Mouse (Mus musculus) neural tube, embryonic 13.5 days (tissue): ENCODE results near the gene Prkaa2. TPM values are rescaled to one million over a fixed set of nuclear protein-coding genes. Genes with fewer than 3 reads are reported as not detected.
A peak's percentile ranks its signal among the peaks of the same experiment; 100 is the strongest.

Experiments used
- ATAC-seq: fragments of 200-750 bp; cut with Nextera tagmentation; 2 replicates; pipeline ENCODE4 v1.8.0; 2017; ENCODE audit warnings: low read depth, mild to moderate bottlenecking, moderate TSS enrichment, moderate library complexity
- H3K27ac ChIP-seq: fragments of 300-500 bp; sonication (generic); replicated peaks from 2 replicates; pipeline ENCODE4 v1.5.1; 2015; ENCODE audit warnings: moderate library complexity, mild to moderate bottlenecking, inconsistent platforms
- H3K27me3 ChIP-seq: fragments of 300-500 bp; sonication (generic); 2 replicates; pipeline ENCODE4 v1.6.1; 2015; ENCODE audit warnings: mild to moderate bottlenecking, inconsistent platforms
- H3K36me3 ChIP-seq: fragments of 300-500 bp; sonication (generic); 2 replicates; pipeline ENCODE4 v1.6.1; 2015; ENCODE audit warnings: mild to moderate bottlenecking, inconsistent platforms
- H3K4me1 ChIP-seq: fragments of 300-500 bp; sonication (generic); replicated peaks from 2 replicates; pipeline ENCODE4 v1.6.1; 2015; ENCODE audit warnings: inconsistent platforms
- H3K4me2 ChIP-seq: fragments of 300-500 bp; sonication (generic); 2 replicates; pipeline ENCODE4 v1.6.1; 2015; ENCODE audit warnings: inconsistent platforms, mild to moderate bottlenecking, moderate library complexity
- H3K4me3 ChIP-seq: fragments of 300-500 bp; sonication (generic); 2 replicates; pipeline ENCODE4 v1.5.1; 2015; ENCODE audit warnings: mild to moderate bottlenecking, inconsistent platforms
- H3K9ac ChIP-seq: fragments of 300-500 bp; sonication (generic); 2 replicates; pipeline ENCODE4 v1.6.1; 2015; ENCODE audit warnings: moderate library complexity, mild to moderate bottlenecking, inconsistent platforms
- H3K9me3 ChIP-seq: fragments of 300-500 bp; sonication (generic); 2 replicates; pipeline ENCODE4 v1.6.1; 2016; ENCODE audit warnings: inconsistent platforms
- WGBS: fragments of 180-500 bp; shearing (Covaris S2); methylation state at CpG from one replicate; pipeline ENCODE4 v1.1.7; 2015; 5-methylcytosine and 5-hydroxymethylcytosine counted together
- polyA plus RNA-seq: library from polyadenylated mRNA; unstranded; fragments of >200 nt; fragmentation: Nextera tagmentation; extraction: Ambion mirVana; gene quantifications from 2 replicates; pipeline ENCODE4 v1.2.1, GENCODE M21; 2015

Gene Prkaa2
- 9.2 and 9.4 TPM in 2 replicates for polyA plus RNA-seq

DNA sequence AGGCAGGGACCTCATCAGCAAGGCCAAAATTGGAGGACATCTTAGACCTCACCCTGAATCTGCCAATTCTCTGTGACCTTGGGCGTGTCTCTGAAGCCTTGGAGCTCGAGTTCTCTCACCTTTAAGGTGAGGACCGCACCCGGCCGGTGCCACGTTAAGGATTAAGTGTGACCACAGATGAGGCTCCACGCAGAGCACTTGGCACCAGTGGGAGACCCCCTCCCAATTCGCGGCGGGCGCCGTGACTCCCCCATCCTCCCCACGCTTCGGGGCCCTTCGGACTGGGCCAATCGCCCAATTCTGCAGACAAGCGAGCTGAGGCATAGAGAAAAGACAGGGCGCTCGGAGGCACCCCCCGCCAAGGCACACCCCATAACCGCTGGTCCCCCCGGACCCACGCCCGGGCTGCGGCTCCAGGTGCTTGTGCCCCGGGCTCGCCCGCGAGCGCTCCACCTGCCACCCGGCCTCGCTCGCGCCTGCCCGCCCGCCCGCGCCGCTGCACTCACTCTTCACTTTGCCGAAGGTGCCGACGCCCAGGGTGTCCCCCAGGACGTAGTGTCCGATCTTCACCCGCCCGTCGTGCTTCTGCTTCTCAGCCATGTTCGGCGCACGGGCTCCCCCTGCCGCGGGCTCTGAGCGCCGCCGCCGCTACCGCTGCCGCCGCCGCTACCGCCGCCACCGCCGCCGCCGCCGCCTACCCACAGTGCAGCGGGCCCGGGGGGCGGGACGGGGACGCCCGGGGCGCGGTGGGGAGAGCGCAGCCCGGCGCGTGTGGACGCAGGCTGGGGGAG is at the start of gene Prkaa2:
Prkaa2 (minus strand) TSS at position 692 of the 791 bp plus-strand sequence.
- Histone ChIP-seq H3K4me1 (peaks cover 30% of the 10 kb centered on the region), H3K4me3 (peak within 1 kb of the TSS; percentile 78), H3K9ac (peak within 1 kb of the TSS; percentile 88), H3K27ac (peak within 1 kb of the TSS; percentile 90), H3K4me2 (peak within 1 kb of the TSS; percentile 83), H3K9me3 (no peaks in the 10 kb centered on the region), H3K36me3 (no peaks in the 10 kb centered on the region), H3K27me3 (no peaks in the 10 kb centered on the region)
- WGBS: under 1% methylated on average over 80 of the region's 80 CpGs
- peak; percentile 92 for ATAC-seq

DNA sequence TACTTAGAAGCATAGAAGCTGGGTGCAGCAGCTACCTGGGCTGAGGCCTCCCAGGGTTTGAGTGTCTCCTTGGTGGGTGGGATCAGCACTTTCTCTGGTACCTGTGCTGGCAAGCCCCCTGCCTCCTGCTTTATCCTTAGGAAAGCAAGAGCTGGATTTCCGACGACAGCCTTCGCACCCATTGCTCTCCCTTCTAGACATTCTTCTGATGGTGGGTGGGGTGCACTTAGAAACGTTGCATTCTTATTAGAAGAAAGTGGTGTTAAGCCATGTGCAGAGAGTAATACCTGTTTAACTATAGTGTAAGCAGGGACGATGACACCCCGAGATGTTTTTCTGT is 49.8 kb upstream of the Prkaa2 start:
- 28% methylated on average over 6 of the region's 6 CpGs for WGBS
- ATAC-seq: no peak
- Histone ChIP-seq H3K4me1 (peaks cover 59% of the 10 kb centered on the region), H3K27ac (no peak overlapping the region), H3K9me3 (no peaks in the 10 kb centered on the region), H3K4me3 (peak overlapping the region; percentile 87), H3K27me3 (peaks cover 3% of the 10 kb centered on the region; the same call in 1 of the 2 replicates), H3K9ac (peak overlapping the region; percentile 95), H3K36me3 (no peaks in the 10 kb centered on the region), H3K4me2 (peak overlapping the region; percentile 79)

DNA sequence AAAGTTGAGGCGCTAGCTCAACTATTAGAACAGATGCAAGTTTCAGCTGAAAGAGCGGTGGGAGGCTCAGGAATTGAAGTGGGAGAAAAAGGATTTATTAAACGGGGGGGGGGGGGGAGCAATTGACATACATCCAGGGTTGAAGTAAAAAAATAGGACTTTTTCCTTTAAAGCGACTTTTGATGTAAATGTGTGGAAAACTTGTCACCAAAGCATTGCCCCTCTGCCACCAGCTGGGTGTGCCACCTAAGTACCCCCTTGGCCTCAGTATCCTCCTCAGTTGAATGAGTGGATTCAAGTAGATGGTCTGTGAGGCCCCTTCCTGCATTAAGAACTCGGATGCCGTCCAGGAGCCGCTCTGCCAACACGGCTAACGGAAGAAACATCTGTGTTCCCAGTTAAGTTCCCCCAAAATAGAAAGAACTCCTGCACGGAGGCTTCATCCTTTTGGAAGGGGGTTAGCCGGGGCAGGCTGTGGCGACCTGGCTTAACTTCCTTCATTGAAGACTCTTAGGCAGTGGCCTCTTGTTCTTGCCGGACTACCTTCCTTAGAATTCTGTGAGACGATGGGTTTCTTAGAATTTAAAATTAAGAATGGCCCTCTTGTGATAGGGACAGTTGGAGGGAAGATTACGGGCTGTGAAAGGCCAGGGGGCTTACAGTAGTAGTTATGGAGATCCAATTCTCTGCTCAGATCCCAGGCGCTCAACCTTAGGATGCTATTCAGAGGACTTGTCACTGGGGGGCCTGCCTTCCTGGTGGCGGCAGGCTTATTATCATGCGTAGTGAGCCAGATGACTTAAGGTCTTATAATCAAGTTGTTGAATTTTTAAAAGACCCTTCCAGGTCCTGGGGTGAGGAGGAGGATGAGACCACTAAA is 49.2 kb upstream of the Prkaa2 start:
- H3K27ac ChIP-seq: peak overlapping the region; percentile 93
- H3K36me3 ChIP-seq: no peaks in the 10 kb centered on the region
- H3K9ac ChIP-seq: peak overlapping the region; percentile 95
- H3K27me3 ChIP-seq: peaks cover 3% of the 10 kb centered on the region; the same call in 1 of the 2 replicates
- H3K4me3 ChIP-seq: peak overlapping the region; percentile 87
- 2% methylated on average over 18 of the region's 18 CpGs for WGBS
- no peak for ATAC-seq
- H3K9me3 ChIP-seq: no peaks in the 10 kb centered on the region
- H3K4me1 ChIP-seq: peaks cover 57% of the 10 kb centered on the region
- H3K4me2 ChIP-seq: peak overlapping the region; percentile 79

- Histone ChIP-seq H3K4me2 (peak overlapping the region; percentile 79), H3K4me3 (peak overlapping the region; percentile 87), H3K36me3 (no peaks in the 10 kb centered on the region), H3K4me1 (peaks cover 50% of the 10 kb centered on the region), H3K9ac (peak overlapping the region; percentile 95), H3K27ac (peak overlapping the region; percentile 93), H3K27me3 (peaks cover 3% of the 10 kb centered on the region; the same call in 1 of the 2 replicates), H3K9me3 (no peaks in the 10 kb centered on the region)
- ATAC-seq: peak; percentile 78
- WGBS: under 1% methylated on average over 26 of the region's 26 CpGs
Measured at GRCm38 (mm10) chr4:105158169-105158555, 48.5 kb upstream of the Prkaa2 start.

DNA sequence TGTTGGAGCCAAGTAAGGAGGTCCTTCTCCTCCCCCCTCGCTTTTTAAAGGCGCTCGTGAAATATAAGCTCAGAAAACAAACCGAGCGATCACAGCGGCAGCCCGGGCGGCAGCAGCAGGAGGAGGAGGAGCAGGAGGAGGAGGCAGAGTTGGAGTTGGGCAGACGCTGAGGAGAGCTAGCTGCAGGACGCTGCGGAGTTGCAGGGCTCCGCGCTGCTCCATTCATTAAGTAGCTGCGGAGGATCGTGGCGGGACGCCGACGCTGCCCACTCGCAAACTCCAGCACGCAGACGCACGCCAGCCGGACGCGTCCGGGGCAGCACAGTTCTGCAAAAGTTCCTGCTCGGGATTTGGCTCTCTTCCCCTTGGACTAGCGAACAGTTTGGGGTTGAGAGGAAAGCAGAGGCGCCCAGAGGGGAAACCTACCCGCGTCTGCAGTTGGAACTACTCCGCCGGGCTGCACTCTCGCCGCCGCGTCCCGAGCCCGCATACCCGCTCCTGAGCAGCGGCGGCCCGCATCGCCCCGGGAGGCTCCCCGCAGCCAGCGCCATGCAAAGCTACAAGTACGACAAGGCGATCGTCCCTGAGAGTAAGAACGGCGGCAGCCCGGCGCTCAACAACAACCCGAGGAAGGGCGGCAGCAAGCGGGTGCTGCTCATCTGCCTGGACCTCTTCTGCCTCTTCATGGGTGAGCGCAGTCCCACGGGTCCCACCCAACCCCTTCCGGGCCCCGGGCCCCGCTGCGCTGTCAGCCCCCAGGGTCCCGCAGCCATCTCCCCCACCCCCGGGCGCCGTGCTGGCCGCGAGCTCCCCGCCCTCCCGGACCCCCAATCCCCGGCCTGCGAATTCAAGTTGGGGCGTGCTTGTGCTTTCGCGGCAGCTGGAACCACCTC is 47.8 kb upstream of the Prkaa2 start, which contains the start of gene Plpp3:
Plpp3 (plus strand) TSS at position 72 of the 893 bp plus-strand sequence.
- Histone ChIP-seq H3K4me3 (peak within 1 kb of the TSS; percentile 87), H3K27me3 (peaks cover 3% of the 10 kb centered on the region; the same call in 1 of the 2 replicates), H3K4me1 (peaks cover 44% of the 10 kb centered on the region), H3K9ac (peak within 1 kb of the TSS; percentile 95), H3K27ac (peak within 1 kb of the TSS; percentile 93), H3K36me3 (no peaks in the 10 kb centered on the region), H3K9me3 (no peaks in the 10 kb centered on the region), H3K4me2 (peak within 1 kb of the TSS; percentile 79)
- under 1% methylated on average over 76 of the region's 77 CpGs for WGBS
- ATAC-seq: peak; percentile 74

DNA sequence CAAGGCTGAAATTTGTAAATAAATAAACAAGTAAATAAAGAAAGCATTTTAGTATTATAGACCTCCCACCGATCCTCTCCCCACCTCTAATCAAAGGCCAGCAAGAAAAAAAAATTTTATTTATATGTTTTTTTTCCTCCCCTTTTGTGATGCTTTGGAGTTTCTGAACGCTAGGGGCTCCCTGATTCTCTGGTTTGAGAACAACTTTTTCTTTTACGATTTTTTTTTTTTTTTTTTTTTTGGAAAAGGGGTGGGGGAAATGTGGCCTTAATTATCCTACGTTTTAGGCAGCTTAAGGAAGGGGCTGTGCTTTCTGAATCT is 47.2 kb upstream of the Prkaa2 start:
- peak; percentile 4; the same call in 1 of the 2 replicates for ATAC-seq
- Histone ChIP-seq H3K4me2 (peak overlapping the region; percentile 79), H3K4me3 (peak overlapping the region; percentile 87), H3K9me3 (no peaks in the 10 kb centered on the region), H3K4me1 (peaks cover 38% of the 10 kb centered on the region), H3K27ac (peak overlapping the region; percentile 93), H3K36me3 (no peaks in the 10 kb centered on the region), H3K27me3 (peaks cover 3% of the 10 kb centered on the region; the same call in 1 of the 2 replicates), H3K9ac (peak overlapping the region; percentile 95; the same call in 1 of the 2 replicates)
- 1% methylated on average over 4 of the region's 4 CpGs for whole genome bisulfite sequencing

DNA sequence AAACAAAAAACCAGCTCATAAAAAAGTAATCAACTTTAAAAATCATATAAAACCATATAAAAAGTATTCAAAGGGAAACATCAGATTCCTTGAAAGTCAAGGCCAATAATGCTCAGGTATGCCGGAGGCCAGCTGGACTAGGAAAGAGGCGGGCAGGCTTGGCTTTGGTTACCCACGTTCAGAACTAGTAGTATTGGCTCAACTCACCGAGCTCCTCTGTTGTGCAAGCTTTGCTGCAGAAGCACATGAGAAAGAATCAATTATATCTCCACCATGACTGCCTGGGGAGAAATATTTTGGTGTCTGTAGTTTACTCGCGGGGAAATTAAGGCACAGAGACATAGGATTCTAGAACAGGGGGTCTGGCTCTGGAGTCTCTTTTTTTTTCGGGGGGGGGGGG is 46.6 kb upstream of the Prkaa2 start:
- 76% methylated on average over 7 of the region's 7 CpGs for WGBS
- H3K36me3 ChIP-seq: no peaks in the 10 kb centered on the region

DNA sequence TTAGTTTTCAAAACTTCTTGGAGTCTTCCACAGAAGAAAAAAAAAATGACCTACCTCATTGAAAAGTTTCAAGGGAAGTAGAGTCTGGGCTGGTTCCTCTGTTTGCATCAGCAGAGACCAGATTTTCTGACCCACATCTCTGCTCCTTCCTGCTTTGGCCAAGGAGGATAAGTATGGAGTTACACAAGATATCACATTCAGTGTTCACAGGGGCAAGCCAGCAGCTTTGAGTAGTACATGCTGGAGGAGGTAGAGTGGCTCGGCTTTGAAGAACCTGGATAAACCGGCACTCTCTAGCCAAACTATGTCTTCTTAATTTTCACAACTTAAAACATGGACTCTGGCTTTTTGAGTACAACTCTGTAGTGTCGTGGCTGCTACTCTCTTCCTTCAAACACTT is 43.5 kb upstream of the Prkaa2 start:
- no peaks in the 10 kb centered on the region for H3K9me3 ChIP-seq
- peaks cover 3% of the 10 kb centered on the region; the same call in 1 of the 2 replicates for H3K27me3 ChIP-seq
- no peak overlapping the region for H3K4me3 ChIP-seq
- ATAC-seq: no peak
- no peak overlapping the region for H3K27ac ChIP-seq
- 87% methylated on average over 3 of the region's 3 CpGs for WGBS
- no peak overlapping the region for H3K9ac ChIP-seq
- peaks cover 6% of the 10 kb centered on the region for H3K4me1 ChIP-seq
- H3K36me3 ChIP-seq: no peaks in the 10 kb centered on the region
- H3K4me2 ChIP-seq: no peak overlapping the region

More for the DNA sequence above, 46.6 kb upstream of the Prkaa2 start:
- Histone ChIP-seq H3K27me3 (peaks cover 3% of the 10 kb centered on the region; the same call in 1 of the 2 replicates), H3K27ac (no peak overlapping the region), H3K4me2 (no peak overlapping the region), H3K4me3 (no peak overlapping the region), H3K4me1 (peaks cover 31% of the 10 kb centered on the region), H3K9ac (no peak overlapping the region), H3K9me3 (no peaks in the 10 kb centered on the region)
- no peak for ATAC-seq

DNA sequence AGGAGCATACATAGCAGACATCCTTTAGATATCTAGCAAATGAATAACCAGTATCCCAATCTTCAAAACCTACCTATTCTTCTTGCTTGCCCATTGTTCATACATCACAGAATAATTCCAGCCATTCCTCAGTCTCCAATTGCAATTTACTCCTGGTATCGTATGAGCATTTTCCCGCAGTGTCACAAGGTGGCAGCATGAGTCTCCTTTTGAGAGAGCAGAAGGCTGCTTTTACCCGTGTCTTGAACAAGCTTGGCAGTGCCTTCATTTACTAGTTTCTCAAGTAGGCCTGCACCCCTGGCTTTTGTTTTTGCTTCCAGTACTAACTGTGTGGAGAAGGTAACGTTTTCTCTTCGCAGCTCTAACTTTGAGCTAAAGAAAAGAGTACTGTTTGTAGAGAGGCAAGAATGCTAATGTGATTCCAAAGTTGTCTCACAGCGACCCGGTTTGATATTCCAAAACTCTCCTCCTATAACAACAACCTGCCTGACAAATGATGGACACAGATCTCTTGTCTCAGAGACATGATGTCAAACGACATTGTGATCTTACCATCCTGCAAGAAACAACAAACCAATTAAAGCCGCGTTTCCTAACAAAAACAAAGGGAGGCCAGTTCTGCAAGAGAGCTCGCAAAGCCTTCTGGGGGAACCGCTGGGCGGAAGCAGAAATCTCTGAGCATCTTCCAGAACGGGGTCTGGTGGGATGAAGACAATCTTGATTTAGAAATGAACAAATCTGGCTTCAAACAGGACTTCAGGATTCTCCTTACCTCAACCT is 42.4 kb upstream of the Prkaa2 start:
- H3K9me3 ChIP-seq: no peaks in the 10 kb centered on the region

DNA sequence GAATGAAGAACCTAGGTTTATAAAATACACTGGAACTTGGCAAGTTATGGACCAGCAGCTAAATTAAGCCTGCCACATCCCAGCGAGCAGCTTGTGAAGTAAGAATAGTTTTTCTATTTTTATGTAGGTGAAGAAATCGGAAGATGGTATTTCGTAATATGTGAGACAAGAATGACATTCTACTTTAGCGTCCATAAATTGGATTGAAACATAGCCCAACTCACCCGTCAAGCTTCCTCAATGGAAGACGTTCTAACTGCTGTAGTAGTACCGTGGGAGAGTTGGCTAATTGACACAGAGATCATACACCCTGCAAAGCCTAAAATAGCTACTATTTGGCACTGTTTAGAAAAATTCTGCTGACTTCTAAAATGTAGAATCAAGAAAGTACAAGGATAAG is 39.8 kb upstream of the Prkaa2 start:
- Histone ChIP-seq H3K4me1 (no peaks in the 10 kb centered on the region), H3K4me2 (no peak overlapping the region), H3K27ac (no peak overlapping the region), H3K9me3 (no peaks in the 10 kb centered on the region), H3K4me3 (no peak overlapping the region), H3K9ac (no peak overlapping the region), H3K27me3 (no peaks in the 10 kb centered on the region), H3K36me3 (no peaks in the 10 kb centered on the region)
- WGBS: 89% methylated on average over 7 of the region's 7 CpGs
- no peak for ATAC-seq

More for the DNA sequence above, 42.4 kb upstream of the Prkaa2 start:
- WGBS: 48% methylated on average over 14 of the region's 14 CpGs
- Histone ChIP-seq H3K36me3 (no peaks in the 10 kb centered on the region), H3K4me2 (no peak overlapping the region), H3K4me1 (0 out of 2 replicates have a peak, but pooled peaks cover 5% of the 10 kb centered on the region), H3K4me3 (no peak overlapping the region), H3K9ac (no peak overlapping the region), H3K27me3 (peaks cover 3% of the 10 kb centered on the region; the same call in 1 of the 2 replicates), H3K27ac (no peak overlapping the region)
- ATAC-seq: peak; percentile 69; the same call in 1 of the 2 replicates
